In the genomic region with DNA sequence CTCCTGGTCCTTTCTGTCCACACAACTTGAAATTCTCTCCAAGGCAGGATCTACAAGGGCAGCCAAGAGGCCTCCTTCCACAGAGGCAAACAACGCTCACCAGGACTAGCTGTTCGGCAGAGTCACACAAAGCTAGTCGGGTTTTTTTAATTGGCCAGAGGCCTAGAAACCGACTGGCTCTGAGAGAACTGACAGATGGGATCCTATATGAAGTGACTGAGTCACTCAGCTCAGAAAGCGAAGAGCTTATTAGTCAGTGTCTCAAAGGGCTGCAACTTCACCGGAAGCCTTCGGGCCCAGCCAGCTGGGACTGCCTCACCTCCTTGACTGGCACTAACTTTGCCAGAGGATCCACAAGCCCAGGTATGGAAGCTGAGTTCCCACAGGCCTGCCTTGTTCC, we compare ENCODE assay signal across 9 mouse cellular contexts. TPM values are rescaled to one million over a fixed set of nuclear protein-coding genes. Genes with fewer than 3 reads are reported as not detected.
A peak's percentile ranks its signal among the peaks of the same experiment; 100 is the strongest.
DNase-seq lines count a peak whose midpoint lies in the region; ATAC-seq lines count a peak whose summit lies in the region.
"Had no signal": no experiment of that assay in that cellular context is flagged by ENCODE, and none has a peak within 500 bp of the region (broad histone marks: within the 10 kb centered on the region; RNA-seq: fewer than 3 reads in every experiment).

No protein-coding gene starts in this region.

- DNase-seq in hindbrain, embryonic 14.5 days (ENCODE audit: low spot score) = no peak
- peak; percentile 68 to 90 for DNase-seq in layer of hippocampus, adult 18-20 months (ENCODE audit: low spot score in 2 of 2)
- DNase-seq in retina, embryonic 14.5 days (ENCODE audit: low spot score) = peak; percentile 49
- no peak for DNase-seq in spleen, postnatal 4 days (ENCODE audit: low spot score in 2 of 2)
- DNase-seq in liver = no peak
- no peak for DNase-seq in gastrocnemius, adult 18-20 months (ENCODE audit: low spot score)

- H3K4me1 ChIP-seq in hindbrain, embryonic 15.5 days (replicated peaks) = peaks cover 24% of the 10 kb centered on the region
- peaks cover 14% of the 10 kb centered on the region for H3K4me1 ChIP-seq in hindbrain, embryonic 14.5 days (replicated peaks; ENCODE audit: control insufficient read depth, insufficient read depth, low read length)

- no peak overlapping the region for H3K4me2 ChIP-seq in hindbrain, embryonic 15.5 days
- no peak overlapping the region for H3K4me2 ChIP-seq in hindbrain, embryonic 14.5 days (replicated peaks)

- H3K9ac ChIP-seq in hindbrain, embryonic 15.5 days = no peak overlapping the region
- H3K9ac ChIP-seq in hindbrain, embryonic 14.5 days = no peak overlapping the region

- 0 out of 2 replicates have a peak, but pooled peaks have one; percentile 43 for ATAC-seq in hindbrain, embryonic 15.5 days (ENCODE audit: low FRiP score, low read depth)
- no peak for ATAC-seq in hindbrain, embryonic 14.5 days (ENCODE audit: low FRiP score)
- peak; percentile 77 for ATAC-seq in cerebellum, adult (ENCODE audit: insufficient number of reproducible peaks, low FRiP score, low TSS enrichment)

- H3K4me3 ChIP-seq in hindbrain, embryonic 15.5 days = no peak overlapping the region
- H3K4me3 ChIP-seq in hindbrain, embryonic 14.5 days (replicated peaks; ENCODE audit: low read length) = no peak overlapping the region
- H3K4me3 ChIP-seq: heart, embryonic 10.5 days had no signal

- WGBS in hindbrain, embryonic 15.5 days = 37% methylated on average over 7 of the region's 7 CpGs
- whole genome bisulfite sequencing in hindbrain, embryonic 14.5 days = 33% methylated on average over 7 of the region's 7 CpGs

- no peaks in the 10 kb centered on the region for H3K9me3 ChIP-seq in hindbrain, embryonic 15.5 days
- H3K9me3 ChIP-seq in hindbrain, embryonic 14.5 days (ENCODE audit: control insufficient read depth, low read length) = no peaks in the 10 kb centered on the region
- H3K9me3 ChIP-seq: heart, embryonic 10.5 days had no signal

- H3K36me3 ChIP-seq in hindbrain, embryonic 15.5 days = no peaks in the 10 kb centered on the region
- H3K36me3 ChIP-seq in hindbrain, embryonic 14.5 days (replicated peaks; ENCODE audit: control insufficient read depth, insufficient read depth) = no peaks in the 10 kb centered on the region
- H3K36me3 ChIP-seq: heart, embryonic 10.5 days had no signal

- H3K27ac ChIP-seq in hindbrain, embryonic 15.5 days (replicated peaks) = peak overlapping the region; percentile 30; the same call in 1 of the 2 replicates
- no peak overlapping the region; the same call in 1 of the 2 replicates for H3K27ac ChIP-seq in hindbrain, embryonic 14.5 days
- H3K27ac ChIP-seq: heart, embryonic 10.5 days had no signal

- no peaks in the 10 kb centered on the region for H3K27me3 ChIP-seq in hindbrain, embryonic 15.5 days
- H3K27me3 ChIP-seq in hindbrain, embryonic 14.5 days (ENCODE audit: control insufficient read depth, insufficient read depth, low read length) = no peaks in the 10 kb centered on the region

RNA-seq across cellular contexts. Expression of a gene that starts 55.5 kb away (rescaled TPM):
- 21.8 and 23.4 TPM in 2 replicates for polyA plus RNA-seq in hindbrain, embryonic 15.5 days (2015; fragmentation: Nextera tagmentation; extraction: Ambion mirVana)
- polyA plus RNA-seq in hindbrain, embryonic 14.5 days (2014; fragmentation: Nextera tagmentation; extraction: Ambion mirVana) = 19.9 and 22.3 TPM in 2 replicates
- total RNA-seq in layer of hippocampus, adult 18-20 months (2021) = 10 to 100 TPM; 83.8 to 88.5 TPM
- 100 to 1,000 TPM; 137 to 155 TPM for total RNA-seq in gastrocnemius, adult 18-20 months (2021)

Comparison
In these comparisons a context has a peak if more than half of its experiments do, and no peak if none do; other contexts are left out.
1. DNase-seq: peak in layer of hippocampus, adult 18-20 months (2 of 2) and retina, embryonic 14.5 days (single experiment); none in hindbrain, embryonic 14.5 days (single experiment), spleen, postnatal 4 days (0 of 2), liver (single experiment) and gastrocnemius, adult 18-20 months (single experiment).